Mouse (Mus musculus) liver, embryonic 11.5 days (tissue): Measurements from ENCODE around the gene Sox5. TPM values are rescaled to one million over a fixed set of nuclear protein-coding genes. Genes with fewer than 3 reads are reported as not detected.

Experiments used
- ATAC-seq: fragments of 200-750 bp; cut with Nextera tagmentation; replicated peaks from 2 replicates; pipeline ENCODE4 v1.8.0; 2017; ENCODE audit warnings: moderate number of reproducible peaks, mild to moderate bottlenecking, moderate TSS enrichment, moderate library complexity; ENCODE audit not compliant: low FRiP score
- DNase-seq: peaks from one replicate; pipeline ENCODE4 v3.0.0-alpha.2; 2017; ENCODE audit warnings: low spot score
- H3K27ac ChIP-seq: fragments of 300-500 bp; sonication (generic); 2 replicates; pipeline ENCODE4 v1.5.1; 2014; ENCODE audit warnings: mild to moderate bottlenecking, low read depth, low read length, control low read depth
- H3K27me3 ChIP-seq: fragments of 300-500 bp; sonication (generic); replicated peaks from 2 replicates; pipeline ENCODE4 v1.6.1; 2014; ENCODE audit warnings: low read length, mixed read lengths; ENCODE audit not compliant: control insufficient read depth, insufficient read depth
- H3K36me3 ChIP-seq: fragments of 300-500 bp; sonication (generic); 2 replicates; pipeline ENCODE4 v1.6.1; 2014; ENCODE audit warnings: mild to moderate bottlenecking, low read length, moderate library complexity, mixed read lengths; ENCODE audit not compliant: control insufficient read depth, insufficient read depth
- H3K4me1 ChIP-seq: fragments of 300-500 bp; sonication (generic); replicated peaks from 2 replicates; pipeline ENCODE4 v1.6.1; 2014; ENCODE audit warnings: low read length, mixed read lengths; ENCODE audit not compliant: control insufficient read depth, insufficient read depth
- H3K4me2 ChIP-seq: fragments of 300-500 bp; sonication (generic); 2 replicates; pipeline ENCODE4 v1.6.1; 2014; ENCODE audit warnings: mild to moderate bottlenecking, control low read depth, moderate library complexity
- H3K4me3 ChIP-seq: fragments of 300-500 bp; sonication (generic); 2 replicates; pipeline ENCODE4 v1.5.1; 2014; ENCODE audit warnings: low read depth, low read length, control low read depth
- H3K9ac ChIP-seq: fragments of 300-500 bp; sonication (generic); 2 replicates; pipeline ENCODE4 v1.6.1; 2014; ENCODE audit warnings: low read depth, low read length, control low read depth
- H3K9me3 ChIP-seq: fragments of 300-500 bp; sonication (generic); 2 replicates; pipeline ENCODE4 v1.6.1; 2016; ENCODE audit warnings: low read length, inconsistent platforms, mixed read lengths; ENCODE audit not compliant: control insufficient read depth
- WGBS: fragments of 180-500 bp; shearing (Covaris S2); extraction: QIAGEN DNeasy Blood & Tissue Kit; methylation state at CpG from one replicate; pipeline ENCODE4 v1.1.7; 2014; 5-methylcytosine and 5-hydroxymethylcytosine counted together
- polyA plus RNA-seq: library from polyadenylated mRNA; unstranded; fragments of >200 nt; fragmentation: Nextera tagmentation; extraction: Ambion mirVana; gene quantifications from 2 replicates; pipeline ENCODE4 v1.2.1, GENCODE M21; 2014

Sox5 gene
- polyA plus RNA-seq, 1 experiment from 2014 or later: 10.6 TPM

DNA sequence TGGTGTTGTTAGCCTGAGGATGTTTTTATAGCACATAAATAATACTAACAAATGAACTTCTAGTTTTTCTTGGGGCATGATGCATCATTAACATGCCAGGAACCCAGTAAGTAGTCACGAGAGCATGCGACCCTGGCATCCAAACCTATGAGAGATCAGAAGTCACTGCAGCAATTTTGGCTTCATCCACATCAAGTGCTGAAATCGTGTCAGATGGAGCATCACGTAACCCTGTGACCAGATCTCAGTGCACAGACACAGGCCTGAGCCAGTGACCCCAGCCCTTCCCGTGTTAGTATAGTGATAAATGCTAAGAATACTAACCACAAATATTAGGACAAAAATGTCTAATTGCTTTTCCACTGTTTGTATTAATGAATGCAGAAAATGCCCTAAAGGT, 58.8 kb downstream of the Sox5 start:
- H3K27ac ChIP-seq: no peak overlapping the region
- no peak overlapping the region for H3K9ac ChIP-seq
- no peaks in the 10 kb centered on the region for H3K27me3 ChIP-seq
- peaks cover 4% of the 10 kb centered on the region; the same call in 1 of the 2 replicates for H3K4me1 ChIP-seq
- WGBS: 85% methylated on average over 5 of the region's 5 CpGs
- no peaks in the 10 kb centered on the region for H3K36me3 ChIP-seq
- no peak overlapping the region for H3K4me2 ChIP-seq
- no peak overlapping the region for H3K4me3 ChIP-seq
- H3K9me3 ChIP-seq: no peaks in the 10 kb centered on the region
- no peak for ATAC-seq
- DNase-seq: no peak

DNA sequence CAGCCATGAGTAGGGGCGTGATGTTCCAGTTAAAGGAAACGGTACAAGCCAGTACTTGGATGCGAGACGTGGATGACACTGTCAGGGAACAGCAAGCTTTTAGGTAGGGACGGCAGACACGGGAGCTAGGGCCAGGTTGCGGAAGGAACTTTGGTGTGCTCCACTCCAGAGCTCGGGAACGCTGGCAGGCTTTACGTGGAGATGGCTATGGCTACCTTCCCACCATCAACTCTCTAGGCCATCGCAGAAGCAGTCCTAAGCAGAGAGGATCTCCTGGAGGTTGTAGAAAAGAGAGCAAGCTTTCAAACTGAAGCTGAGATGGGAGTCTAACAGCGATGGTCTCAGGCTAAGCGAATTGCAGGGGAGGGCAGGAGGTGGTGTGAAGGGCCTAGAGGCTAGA, 60.9 kb downstream of the Sox5 start:
- no peaks in the 10 kb centered on the region for H3K9me3 ChIP-seq
- 92% methylated on average over 13 of the region's 13 CpGs for WGBS
- DNase-seq (no peak), ATAC-seq (no peak)
- H3K4me3 ChIP-seq: no peak overlapping the region
- peaks cover 4% of the 10 kb centered on the region; the same call in 1 of the 2 replicates for H3K4me1 ChIP-seq
- H3K27me3 ChIP-seq: no peaks in the 10 kb centered on the region
- no peak overlapping the region for H3K9ac ChIP-seq
- H3K4me2 ChIP-seq: no peak overlapping the region
- no peaks in the 10 kb centered on the region for H3K36me3 ChIP-seq
- H3K27ac ChIP-seq: no peak overlapping the region

DNA sequence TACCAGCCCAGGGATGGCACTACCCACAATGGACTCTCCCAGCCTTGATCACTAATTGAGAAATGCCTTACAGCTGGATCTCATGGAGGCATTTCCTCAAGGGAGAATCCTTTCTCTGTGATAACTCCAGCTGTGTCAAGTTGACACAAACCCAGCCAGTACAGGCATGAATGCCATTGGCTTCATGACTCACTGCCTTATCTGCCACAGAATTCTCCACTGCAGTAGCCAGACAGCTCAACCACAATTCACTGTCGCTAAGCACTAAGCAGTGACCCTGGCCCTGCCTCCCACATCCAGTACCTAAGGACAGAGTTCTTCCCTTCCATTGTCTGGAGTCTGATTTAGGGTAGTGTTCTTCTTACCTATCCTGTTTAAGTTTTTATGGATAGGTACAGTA, 65.4 kb downstream of the Sox5 start:
- 26% methylated on average over 1 of the region's 1 CpGs for WGBS
- ATAC-seq (peak; percentile 52; the same call in 1 of the 2 replicates), DNase-seq (no peak)
- Histone ChIP-seq H3K27me3 (no peaks in the 10 kb centered on the region), H3K4me1 (peaks cover 13% of the 10 kb centered on the region), H3K9me3 (no peaks in the 10 kb centered on the region), H3K27ac (no peak overlapping the region), H3K4me2 (no peak overlapping the region), H3K9ac (no peak overlapping the region), H3K36me3 (no peaks in the 10 kb centered on the region), H3K4me3 (no peak overlapping the region)

DNA sequence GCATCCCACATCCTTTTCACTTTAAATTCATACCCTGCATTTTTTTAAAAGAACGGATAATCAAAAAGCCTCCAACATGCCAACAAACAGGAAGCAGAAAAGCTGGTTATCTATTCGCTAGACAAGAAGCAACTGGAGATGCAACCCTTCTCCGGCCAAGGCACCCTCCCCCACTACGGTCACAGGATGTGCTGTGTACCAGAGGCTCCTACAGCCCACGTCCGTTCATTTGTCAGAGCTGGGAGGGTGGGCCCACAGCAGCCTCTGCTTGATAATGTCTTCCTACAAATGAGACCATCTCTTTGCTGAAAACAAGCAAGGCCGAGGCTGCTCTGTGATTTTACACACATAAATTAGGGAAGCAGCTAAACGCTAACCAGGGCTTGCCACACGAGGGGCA, 69.9 kb downstream of the Sox5 start:
- WGBS: 23% methylated on average over 9 of the region's 9 CpGs
- Histone ChIP-seq H3K27ac (peak overlapping the region; percentile 32), H3K4me2 (peak overlapping the region; percentile 37), H3K9me3 (no peaks in the 10 kb centered on the region), H3K9ac (no peak overlapping the region), H3K27me3 (no peaks in the 10 kb centered on the region), H3K36me3 (no peaks in the 10 kb centered on the region), H3K4me3 (no peak overlapping the region; the same call in 1 of the 2 replicates), H3K4me1 (peaks cover 23% of the 10 kb centered on the region)
- ATAC-seq (peak; percentile 66; the same call in 1 of the 2 replicates), DNase-seq (peak; percentile 48)

DNA sequence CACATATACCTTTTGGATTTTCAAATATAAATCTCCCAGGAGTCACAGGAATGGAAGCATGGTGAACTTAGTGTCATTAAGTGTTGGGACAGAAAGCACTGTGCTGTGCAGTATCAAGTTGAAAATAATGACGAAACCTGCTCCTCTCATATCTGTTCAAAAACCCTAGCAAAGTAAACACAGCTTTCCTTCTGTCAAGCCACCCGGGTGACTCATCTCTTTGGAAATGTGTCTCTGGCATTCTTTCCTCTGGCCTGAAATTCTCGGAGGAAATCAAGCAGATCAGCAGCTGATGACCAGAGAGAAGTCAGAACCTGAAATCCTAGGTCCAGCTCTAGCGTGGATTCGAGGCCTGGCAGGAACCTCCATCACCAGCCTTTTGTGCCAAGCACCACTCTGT, 71.0 kb downstream of the Sox5 start:
- no peak for DNase-seq
- peaks cover 28% of the 10 kb centered on the region for H3K4me1 ChIP-seq
- peak overlapping the region; percentile 32 for H3K27ac ChIP-seq
- no peaks in the 10 kb centered on the region for H3K36me3 ChIP-seq
- H3K27me3 ChIP-seq: no peaks in the 10 kb centered on the region
- no peak for ATAC-seq
- 34% methylated on average over 5 of the region's 5 CpGs for WGBS
- H3K9me3 ChIP-seq: no peaks in the 10 kb centered on the region
- H3K4me3 ChIP-seq: no peak overlapping the region
- H3K9ac ChIP-seq: no peak overlapping the region
- no peak overlapping the region for H3K4me2 ChIP-seq

GRCm38 (mm10) chr6:144709614-144710180, 72.1 kb downstream of the Sox5 start:
- Histone ChIP-seq H3K4me2 (no peak overlapping the region), H3K4me3 (no peak overlapping the region), H3K27me3 (no peaks in the 10 kb centered on the region), H3K9ac (no peak overlapping the region), H3K9me3 (no peaks in the 10 kb centered on the region), H3K36me3 (no peaks in the 10 kb centered on the region), H3K4me1 (peaks cover 28% of the 10 kb centered on the region), H3K27ac (peak overlapping the region; percentile 25; the same call in 1 of the 2 replicates)
- WGBS: 68% methylated on average over 9 of the region's 9 CpGs
- ATAC-seq (no peak), DNase-seq (no peak)

GRCm38 (mm10) chr6:144708410-144708809, 73.4 kb downstream of the Sox5 start:
- H3K27ac ChIP-seq: no peak overlapping the region
- WGBS: 75% methylated on average over 4 of the region's 4 CpGs
- no peak overlapping the region for H3K4me3 ChIP-seq
- peaks cover 5% of the 10 kb centered on the region; the same call in 1 of the 2 replicates for H3K9me3 ChIP-seq
- ATAC-seq: no peak
- DNase-seq: no peak
- no peaks in the 10 kb centered on the region for H3K36me3 ChIP-seq
- H3K4me2 ChIP-seq: no peak overlapping the region
- no peaks in the 10 kb centered on the region for H3K27me3 ChIP-seq
- H3K9ac ChIP-seq: no peak overlapping the region
- peaks cover 28% of the 10 kb centered on the region for H3K4me1 ChIP-seq

DNA sequence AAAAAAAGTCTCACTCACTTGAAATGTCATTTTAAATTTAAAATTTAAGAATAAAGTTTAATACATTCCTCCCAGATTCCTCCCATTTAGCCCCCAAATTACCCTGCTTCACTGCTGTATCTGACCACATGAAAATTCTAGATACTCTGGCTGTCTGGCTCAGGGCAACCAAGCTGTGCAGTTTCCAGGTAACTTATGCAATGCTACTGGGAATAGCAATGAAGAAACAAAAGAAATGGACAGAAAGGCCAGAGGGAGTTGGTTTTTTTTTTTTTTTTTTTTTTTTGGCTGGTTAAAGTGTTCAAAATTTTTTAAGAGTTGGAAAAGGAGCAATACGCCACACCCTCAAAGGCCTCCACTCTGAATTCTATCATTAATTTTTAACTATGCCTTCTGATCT, 73.8 kb downstream of the Sox5 start:
- H3K4me1 ChIP-seq: peaks cover 28% of the 10 kb centered on the region
- no peak overlapping the region for H3K27ac ChIP-seq
- H3K36me3 ChIP-seq: no peaks in the 10 kb centered on the region
- H3K9me3 ChIP-seq: peaks cover 5% of the 10 kb centered on the region; the same call in 1 of the 2 replicates
- no peak overlapping the region for H3K4me3 ChIP-seq
- 89% methylated on average over 1 of the region's 1 CpGs for WGBS
- H3K9ac ChIP-seq: no peak overlapping the region
- no peak overlapping the region for H3K4me2 ChIP-seq
- no peak for ATAC-seq
- no peak for DNase-seq
- no peaks in the 10 kb centered on the region for H3K27me3 ChIP-seq

DNA sequence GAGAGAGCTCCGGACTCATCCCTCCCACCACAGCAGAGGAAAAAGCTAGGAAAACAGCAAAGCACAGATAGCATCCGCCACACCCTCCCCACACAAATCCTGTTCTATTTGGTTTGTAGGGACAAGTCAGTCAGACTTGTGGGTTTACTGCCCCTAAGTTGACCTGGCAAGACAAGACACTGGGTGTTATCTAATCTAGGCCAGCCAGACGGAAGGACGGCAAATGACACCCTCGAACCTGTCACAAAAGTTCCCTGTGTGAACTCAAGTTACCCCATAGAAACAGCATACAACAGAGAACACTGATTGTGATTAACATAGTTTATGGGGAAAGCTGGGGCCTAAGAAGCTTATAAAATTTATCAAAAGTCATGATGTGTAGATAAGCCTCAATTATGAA, 76.8 kb downstream of the Sox5 start:
- Histone ChIP-seq H3K27ac (no peak overlapping the region), H3K4me1 (peaks cover 15% of the 10 kb centered on the region), H3K27me3 (no peaks in the 10 kb centered on the region), H3K9ac (no peak overlapping the region), H3K4me3 (no peak overlapping the region), H3K4me2 (no peak overlapping the region), H3K36me3 (no peaks in the 10 kb centered on the region), H3K9me3 (peaks cover 5% of the 10 kb centered on the region; the same call in 1 of the 2 replicates)
- DNase-seq (no peak), ATAC-seq (peak; percentile 58; the same call in 1 of the 2 replicates)
- 32% methylated on average over 5 of the region's 5 CpGs for WGBS
